Mouse (Mus musculus): Measurements from ENCODE around the gene Dtd1.

GRCm38 (mm10) chr2:144646360-144646759 is 46.7 kb downstream of the Dtd1 start:
- TF ChIP-seq POLR2AphosphoS2 (IDR thresholded peaks at IDR 0.05; ENCODE audit: low read length) (no peak), MAX (IDR thresholded peaks at IDR 0.05; ENCODE audit: low read length) (no peak), TBP (IDR thresholded peaks at IDR 0.05; ENCODE audit: low read depth, low read length) (no peak), CTCF (IDR thresholded peaks at IDR 0.05 in 2 of 3, conservative IDR thresholded peaks at IDR 0.05 in 1 of 3; ENCODE audit: control insufficient read depth in 1 of 3, insufficient read depth in 1 of 3, low read depth in 2 of 3, low read length in 3 of 3, poor library complexity in 1 of 3, severe bottlenecking in 1 of 3) (no peak), TAL1 (IDR thresholded peaks at IDR 0.05; ENCODE audit: low read length) (no peak), ZKSCAN1 (IDR thresholded peaks at IDR 0.05; ENCODE audit: low read depth, low read length) (no peak)

Measured in MEL (cell line).